Mouse (Mus musculus) liver, postnatal 0 days (tissue): ENCODE results near the gene Ttc25. TPM values are rescaled to one million over a fixed set of nuclear protein-coding genes. Genes with fewer than 3 reads are reported as not detected.
"Not testable (repeated sequence)": the region's sequence is repeated elsewhere in the genome, so short reads cannot be mapped to it uniquely, and the experiment has no call there.

ENCODE experiments used
- ATAC-seq: fragments of 200-750 bp; cut with Nextera tagmentation; 2 replicates; pipeline ENCODE4 v1.8.0; 2017; ENCODE audit warnings: mild to moderate bottlenecking, moderate library complexity
- DNase-seq: peaks from one replicate; pipeline ENCODE4 v3.0.0-alpha.2; 2016
- H3K27ac ChIP-seq: fragments of 300-500 bp; sonication (generic); 2 replicates; pipeline ENCODE4 v1.5.1; 2014; ENCODE audit warnings: antibody characterized with exemption, moderate library complexity, mild to moderate bottlenecking, low read depth
- H3K27me3 ChIP-seq: fragments of 300-500 bp; sonication (generic); 2 replicates; pipeline ENCODE4 v1.6.1; 2014; ENCODE audit warnings: low read length, control low read depth, mixed read lengths; ENCODE audit not compliant: insufficient read depth
- H3K36me3 ChIP-seq: fragments of 300-500 bp; sonication (generic); replicated peaks from 2 replicates; pipeline ENCODE4 v1.6.1; 2014; ENCODE audit warnings: mild to moderate bottlenecking, control low read depth, low read length, moderate library complexity, mixed read lengths; ENCODE audit not compliant: insufficient read depth
- H3K4me1 ChIP-seq: fragments of 300-500 bp; sonication (generic); 2 replicates; pipeline ENCODE4 v1.6.1; 2014; ENCODE audit warnings: antibody characterized with exemption, mild to moderate bottlenecking, control low read depth; ENCODE audit not compliant: insufficient read depth
- H3K4me2 ChIP-seq: fragments of 300-500 bp; sonication (generic); 2 replicates; pipeline ENCODE4 v1.6.1; 2014; ENCODE audit warnings: low read depth, mild to moderate bottlenecking, low read length, moderate library complexity, mixed read lengths
- H3K4me3 ChIP-seq: fragments of 300-500 bp; sonication (generic); 2 replicates; pipeline ENCODE4 v1.5.1; 2014; ENCODE audit warnings: low read depth, low read length
- H3K9ac ChIP-seq: fragments of 300-500 bp; sonication (generic); replicated peaks from 2 replicates; pipeline ENCODE4 v1.6.1; 2014; ENCODE audit warnings: mild to moderate bottlenecking, moderate library complexity
- H3K9me3 ChIP-seq: fragments of 300-500 bp; sonication (generic); 2 replicates; pipeline ENCODE4 v1.6.1; 2016; ENCODE audit warnings: mild to moderate bottlenecking, control low read depth, low read length, mixed read lengths
- CTCF ChIP-seq: sonication (generic); IDR thresholded peaks from 2 replicates; pipeline ENCODE4 v1.5.1; 2016; ENCODE audit warnings: antibody characterized with exemption, low read depth
- EP300 ChIP-seq: IDR thresholded peaks from 2 replicates; pipeline ENCODE4 v1.6.1; 2016; ENCODE audit warnings: antibody characterized with exemption, low read depth, mild to moderate bottlenecking
- WGBS: fragments of 180-500 bp; shearing (Covaris S2); extraction: QIAGEN DNeasy Blood & Tissue Kit; methylation state at CpG from one replicate; pipeline ENCODE4 v1.1.7; 2014; ENCODE audit not compliant: insufficient replicate concordance; 5-methylcytosine and 5-hydroxymethylcytosine counted together
- polyA plus RNA-seq: library from polyadenylated mRNA; unstranded; fragments of >200 nt; fragmentation: Nextera tagmentation; extraction: Ambion mirVana; gene quantifications from 2 replicates; pipeline ENCODE4 v1.2.1, GENCODE M21; 2015

Ttc25 gene
- polyA plus RNA-seq, 1 experiment from 2014 or later: 0.22 TPM

DNA sequence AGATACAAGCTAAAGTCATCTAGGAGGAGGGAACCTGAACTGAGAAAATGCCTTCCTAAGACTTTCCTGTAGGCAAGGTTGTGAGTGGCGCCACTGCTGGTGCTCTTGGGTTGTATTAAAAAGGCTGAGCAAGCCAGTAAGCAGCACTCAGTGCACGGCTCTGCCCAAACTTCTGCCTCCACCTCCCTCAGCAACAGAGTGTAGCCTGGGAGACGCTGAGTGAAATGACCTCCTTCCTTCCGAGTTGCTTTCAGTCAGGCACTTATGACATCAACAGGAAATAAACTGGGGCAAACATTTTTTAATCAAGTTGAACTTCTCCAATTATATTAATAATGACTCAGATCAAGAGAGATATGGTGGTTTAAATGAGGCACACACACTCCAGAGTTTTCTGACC, 63.4 kb downstream of the Ttc25 start:
- Histone ChIP-seq H3K4me1 (peaks cover 10% of the 10 kb centered on the region), H3K9ac (no peak overlapping the region), H3K27me3 (no peaks in the 10 kb centered on the region), H3K4me2 (no peak overlapping the region), H3K27ac (peak overlapping the region; percentile 16; the same call in 1 of the 2 replicates), H3K9me3 (no peaks in the 10 kb centered on the region), H3K36me3 (peaks cover 4% of the 10 kb centered on the region; the same call in 1 of the 2 replicates), H3K4me3 (no peak overlapping the region)
- ATAC-seq (no peak), DNase-seq (no peak)
- WGBS: 59% methylated on average over 4 of the region's 4 CpGs
- no peak for TF ChIP-seq EP300
- no peak for TF ChIP-seq CTCF

- 85% methylated on average over 5 of the region's 5 CpGs for WGBS
- TF ChIP-seq EP300 (no peak), CTCF (no peak)
- Histone ChIP-seq H3K27ac (no peak overlapping the region), H3K4me3 (no peak overlapping the region), H3K36me3 (peaks cover 4% of the 10 kb centered on the region; the same call in 1 of the 2 replicates), H3K4me1 (peaks cover 10% of the 10 kb centered on the region), H3K4me2 (no peak overlapping the region), H3K27me3 (no peaks in the 10 kb centered on the region), H3K9ac (no peak overlapping the region), H3K9me3 (no peaks in the 10 kb centered on the region)
- DNase-seq (no peak), ATAC-seq (no peak)
Measured at GRCm38 (mm10) chr11:100609355-100609996, 64.1 kb downstream of the Ttc25 start.

- DNase-seq (no peak), ATAC-seq (no peak)
- Histone ChIP-seq H3K27ac (0 out of 2 replicates have a peak overlapping the region, but pooled peaks have one; percentile 16), H3K4me3 (no peak overlapping the region), H3K9me3 (no peaks in the 10 kb centered on the region), H3K9ac (0 out of 2 replicates have a peak overlapping the region, but pooled peaks have one; percentile 21), H3K4me2 (peak overlapping the region; percentile 13; the same call in 1 of the 2 replicates), H3K4me1 (peaks cover 10% of the 10 kb centered on the region), H3K27me3 (no peaks in the 10 kb centered on the region), H3K36me3 (peaks cover 4% of the 10 kb centered on the region; the same call in 1 of the 2 replicates)
- WGBS: 62% methylated on average over 9 of the region's 9 CpGs
- TF ChIP-seq EP300: no peak
- no peak for TF ChIP-seq CTCF
Measured at GRCm38 (mm10) chr11:100609997-100610680, 64.7 kb downstream of the Ttc25 start.

DNA sequence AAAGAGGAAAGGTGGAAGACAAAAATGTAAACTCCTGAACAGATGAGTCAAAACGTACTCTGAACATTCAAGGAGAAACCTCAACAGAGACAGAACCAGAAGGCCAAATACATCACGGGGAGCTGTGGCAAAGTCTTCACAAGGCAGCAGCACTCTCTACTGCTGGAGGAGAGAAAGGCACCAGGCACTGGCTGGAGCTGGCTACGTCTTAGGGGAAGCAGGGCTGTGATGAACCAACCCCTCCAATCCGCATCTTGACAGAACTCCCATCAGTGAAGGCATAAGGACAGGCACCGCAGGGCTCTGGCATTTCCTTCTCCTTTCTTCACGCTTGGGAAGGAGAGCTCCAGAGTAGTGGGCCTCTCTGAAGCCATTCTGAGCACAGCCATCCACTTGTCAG, 66.2 kb downstream of the Ttc25 start:
- TF ChIP-seq CTCF (peak; percentile 22; the same call in 1 of the 2 replicates), EP300 (no peak)
- H3K9me3 ChIP-seq: no peaks in the 10 kb centered on the region
- no peak overlapping the region for H3K4me3 ChIP-seq
- WGBS: 80% methylated on average over 6 of the region's 6 CpGs
- peaks cover 10% of the 10 kb centered on the region for H3K4me1 ChIP-seq
- no peak overlapping the region for H3K4me2 ChIP-seq
- no peak overlapping the region for H3K9ac ChIP-seq
- H3K27me3 ChIP-seq: no peaks in the 10 kb centered on the region
- ATAC-seq (no peak), DNase-seq (no peak)
- H3K27ac ChIP-seq: peak overlapping the region; percentile 24; the same call in 1 of the 2 replicates
- peaks cover 4% of the 10 kb centered on the region; the same call in 1 of the 2 replicates for H3K36me3 ChIP-seq

DNA sequence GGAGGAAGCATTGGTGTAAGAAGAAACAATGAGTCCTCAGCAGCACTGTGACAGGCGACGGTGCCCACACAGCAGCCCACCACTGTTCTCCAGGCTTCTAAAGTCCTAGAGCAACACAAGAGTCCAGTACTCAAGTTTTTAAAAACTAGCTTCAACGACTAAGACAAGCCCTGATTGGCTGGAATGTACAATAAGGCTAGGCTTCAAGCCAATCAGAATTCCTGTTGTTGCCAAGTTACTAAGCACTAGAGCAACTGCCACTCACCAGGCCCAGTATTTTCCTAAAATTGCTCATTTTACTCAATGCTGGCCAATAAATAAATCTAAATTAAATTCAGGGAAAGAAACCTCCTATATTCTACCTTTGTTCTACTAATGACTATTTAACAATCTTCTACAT, 67.8 kb downstream of the Ttc25 start:
- Histone ChIP-seq H3K36me3 (peaks cover 2% of the 10 kb centered on the region; the same call in 1 of the 2 replicates), H3K4me3 (no peak overlapping the region), H3K27ac (no peak overlapping the region), H3K9ac (no peak overlapping the region), H3K27me3 (no peaks in the 10 kb centered on the region), H3K4me2 (no peak overlapping the region), H3K9me3 (no peaks in the 10 kb centered on the region), H3K4me1 (peaks cover 19% of the 10 kb centered on the region)
- ATAC-seq (no peak), DNase-seq (no peak)
- WGBS: 80% methylated on average over 3 of the region's 3 CpGs
- TF ChIP-seq CTCF (no peak), EP300 (no peak)

- Histone ChIP-seq H3K36me3 (0 out of 2 replicates have a peak, but pooled peaks cover 2% of the 10 kb centered on the region), H3K4me2 (no peak overlapping the region), H3K9me3 (no peaks in the 10 kb centered on the region), H3K4me3 (no peak overlapping the region), H3K27me3 (no peaks in the 10 kb centered on the region), H3K4me1 (peaks cover 22% of the 10 kb centered on the region), H3K9ac (no peak overlapping the region), H3K27ac (no peak overlapping the region)
- WGBS: 86% methylated on average over 5 of the region's 5 CpGs
- DNase-seq (no peak), ATAC-seq (no peak)
- TF ChIP-seq EP300 (no peak), CTCF (no peak)
Measured at GRCm38 (mm10) chr11:100616332-100616731, 70.9 kb downstream of the Ttc25 start.

GRCm38 (mm10) chr11:100616836-100617235, 71.4 kb downstream of the Ttc25 start:
- not testable (repeated sequence) for DNase-seq, H3K27me3 ChIP-seq, H3K27ac ChIP-seq, H3K9me3 ChIP-seq, H3K4me2 ChIP-seq, ATAC-seq, H3K36me3 ChIP-seq, H3K4me3 ChIP-seq, H3K9ac ChIP-seq
- peaks cover 22% of the 10 kb centered on the region for H3K4me1 ChIP-seq
- 88% methylated on average over 7 of the region's 7 CpGs for WGBS
